Mouse (Mus musculus): ENCODE results near the gene Ugt1a6a.
"Not testable (repeated sequence)": the region's sequence is repeated elsewhere in the genome, so short reads cannot be mapped to it uniquely, and the experiment has no call there.

The Ugt1a6a gene

DNA sequence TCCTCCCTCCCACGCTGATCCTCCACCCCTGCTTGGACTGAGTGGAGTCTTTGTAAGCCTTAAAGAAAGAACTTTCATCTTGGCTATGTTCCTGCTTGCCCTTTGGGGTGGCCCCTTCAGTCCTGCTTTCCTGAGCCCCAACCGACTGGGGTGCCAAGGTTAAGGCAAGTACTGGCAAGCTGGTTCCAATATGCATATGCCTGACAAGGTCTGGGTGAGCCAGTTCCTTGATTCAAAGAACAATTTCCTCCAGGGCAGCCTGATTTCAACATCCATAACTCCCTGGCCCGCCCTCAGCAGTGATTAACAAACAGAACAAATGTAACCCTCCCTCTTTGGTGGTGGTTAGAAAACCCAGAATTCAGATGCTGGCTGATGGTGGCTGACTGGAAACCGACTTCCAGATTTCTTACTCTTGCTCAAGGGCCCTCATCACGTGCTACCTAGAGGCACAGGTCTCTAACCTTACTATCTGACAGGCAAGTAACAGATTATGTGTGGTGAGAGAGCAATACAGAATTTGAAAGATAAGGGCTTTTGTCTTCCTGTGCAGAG is at the start of gene Ugt1a6a:
Gene Ugt1a6a (plus strand): TSS at position 353 of the 555 bp plus-strand sequence.
- DNase-seq (ENCODE audit: low spot score): peak; percentile 47

DNA sequence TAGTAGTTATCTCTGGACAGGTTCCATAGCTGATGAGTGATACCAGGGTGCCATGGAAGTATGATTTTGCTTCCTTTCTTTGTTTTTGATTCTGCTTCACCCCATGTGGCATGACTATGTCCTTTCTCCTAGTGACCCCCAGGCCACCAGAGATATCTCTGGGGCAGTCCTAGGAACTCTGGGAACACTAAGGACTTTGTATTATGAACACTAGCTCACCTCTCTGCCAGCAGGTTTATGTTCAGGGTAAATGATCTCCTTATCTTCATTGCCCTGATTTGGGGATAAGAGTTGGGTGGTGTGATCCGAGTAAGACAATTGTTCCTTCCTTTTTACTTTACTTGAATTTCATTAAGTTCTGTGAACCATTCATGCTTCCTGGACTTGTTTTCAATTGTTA is 48.5 kb upstream of the Ugt1a6a start:
- DNase-seq (ENCODE audit: low spot score): no peak

DNA sequence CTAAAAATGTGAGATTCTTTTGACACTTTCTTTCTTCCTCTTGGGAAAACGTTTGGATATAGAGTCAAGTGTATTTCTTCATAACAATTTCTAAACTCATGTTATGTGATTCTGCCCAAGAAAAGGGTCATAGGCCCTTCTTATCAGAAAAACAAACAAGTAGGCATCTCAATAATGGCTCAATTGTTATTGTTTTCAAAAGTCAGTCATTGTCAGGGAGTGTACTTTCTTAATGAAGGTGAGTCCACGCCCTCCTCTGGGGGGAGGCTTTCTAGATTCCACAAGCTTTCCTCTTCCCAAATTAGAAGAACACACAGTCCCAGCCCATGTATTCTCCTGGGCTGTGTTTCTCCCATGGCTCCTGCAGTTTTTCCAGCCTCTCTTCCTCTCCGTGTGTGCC is 47.1 kb upstream of the Ugt1a6a start, which contains the start of gene Ugt1a8:
Gene Ugt1a8 (plus strand): TSS at position 301 of the 400 bp plus-strand sequence.
- no peak for DNase-seq (ENCODE audit: low spot score)

DNA sequence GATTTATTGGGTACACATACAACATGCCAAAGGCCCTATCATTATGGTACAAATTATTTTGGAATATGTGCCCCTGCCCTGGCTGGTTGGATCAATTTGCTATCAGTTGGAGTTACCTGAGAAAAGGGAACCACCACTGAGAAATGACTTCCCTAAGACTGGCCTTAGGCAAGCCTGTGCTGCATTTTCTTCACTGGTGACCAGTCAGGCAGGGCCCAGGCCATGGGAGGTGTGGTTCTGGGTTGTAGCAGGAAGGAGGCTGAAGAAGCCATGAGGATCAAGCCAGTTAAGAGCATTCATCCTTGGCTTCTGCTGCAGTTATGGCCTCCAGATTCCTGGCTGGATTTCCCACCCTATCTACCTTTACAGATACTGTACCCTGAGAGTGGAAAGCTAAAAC is 42.3 kb upstream of the Ugt1a6a start:
- DNase-seq (ENCODE audit: low spot score): no peak

DNA sequence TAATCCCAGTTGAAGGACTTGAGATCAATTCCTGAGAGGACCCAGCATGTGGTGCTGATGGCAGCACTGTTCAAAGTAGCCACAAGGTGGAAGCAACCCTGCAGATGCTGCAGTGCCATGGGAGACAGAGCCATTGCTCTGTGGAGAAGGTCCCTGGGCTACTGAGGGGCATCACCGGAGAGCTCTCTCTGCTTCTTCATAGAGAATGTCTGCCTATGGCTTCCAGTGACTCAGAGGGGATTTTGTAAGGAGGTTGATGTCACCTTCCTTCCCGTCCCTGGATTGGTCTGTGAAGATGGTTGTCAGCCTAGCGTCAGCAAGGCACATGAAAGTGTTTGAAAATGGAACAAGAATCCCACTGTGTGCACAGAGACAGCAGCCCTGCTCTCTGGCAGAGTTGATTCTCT is 40.3 kb upstream of the Ugt1a6a start:
- not testable (repeated sequence) for DNase-seq (ENCODE audit: low spot score)

DNA sequence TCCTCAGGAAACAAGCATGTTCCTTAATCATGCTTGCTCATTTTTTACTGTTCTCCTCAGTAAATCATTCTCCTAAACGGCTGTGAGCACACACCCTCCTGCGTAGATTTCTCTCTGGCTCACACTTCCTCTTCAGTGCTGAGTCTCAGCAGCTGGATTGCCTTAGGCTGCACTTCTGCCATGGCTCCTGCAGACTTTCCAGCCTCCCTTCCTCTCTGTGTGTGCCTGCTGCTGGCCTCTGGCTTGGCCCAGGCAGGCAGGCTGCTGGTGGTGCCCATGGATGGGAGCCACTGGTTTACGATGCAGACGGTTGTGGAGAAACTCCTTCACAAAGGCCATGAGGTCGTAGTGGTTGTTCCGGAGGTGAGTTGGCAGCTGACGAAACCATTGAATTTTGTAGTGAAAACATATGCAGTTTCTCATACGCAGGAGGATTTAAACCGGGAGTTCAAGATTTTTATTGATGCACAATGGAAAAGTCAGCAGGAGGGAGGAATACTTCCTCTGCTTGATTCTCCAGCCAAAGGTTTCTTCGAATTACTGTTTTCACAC is 39.6 kb upstream of the Ugt1a6a start, which contains the start of gene Ugt1a7c:
Gene Ugt1a7c (plus strand): TSS at position 122 of the 552 bp plus-strand sequence.
- peak; percentile 42 for DNase-seq (ENCODE audit: low spot score)

DNA sequence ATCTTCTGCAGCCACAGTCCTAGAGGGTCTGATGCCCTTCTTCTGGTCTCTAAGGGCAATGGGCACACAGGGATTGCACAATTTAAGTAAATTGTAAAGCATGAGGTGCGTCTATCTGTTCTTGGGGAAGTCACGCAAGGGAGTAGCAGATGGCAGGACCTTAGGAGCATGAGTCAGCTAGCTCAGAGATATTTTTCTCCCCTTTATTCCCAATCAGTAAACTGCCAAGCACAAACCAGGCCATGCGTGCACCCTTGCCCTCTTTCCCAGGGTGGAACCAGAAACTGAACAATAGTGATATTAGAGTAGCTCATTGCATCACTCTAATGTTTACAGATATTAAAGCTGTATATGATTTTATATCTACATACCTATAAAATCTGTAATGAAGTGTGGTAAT is 36.1 kb upstream of the Ugt1a6a start:
- DNase-seq (ENCODE audit: low spot score): not testable (repeated sequence)

DNA sequence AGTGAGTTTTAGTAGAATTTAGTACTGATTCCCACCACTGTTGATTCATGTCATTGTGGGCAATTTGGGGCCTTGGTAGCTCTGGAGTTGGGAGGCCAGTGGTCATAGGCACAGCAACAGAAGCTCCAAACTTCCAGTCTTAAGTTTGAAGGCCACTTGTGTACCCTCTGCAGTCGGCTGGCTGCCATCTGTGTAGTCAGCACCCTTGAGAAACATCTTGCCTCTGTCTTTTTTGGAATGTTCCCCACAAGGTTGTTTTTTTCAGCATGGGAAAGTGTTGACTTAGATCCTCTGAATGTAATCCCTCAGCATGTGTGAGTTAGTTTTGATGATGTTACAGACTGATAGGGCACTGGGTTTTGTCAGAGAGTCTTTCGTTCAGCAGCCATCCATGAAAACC is 34.9 kb upstream of the Ugt1a6a start:
- DNase-seq (ENCODE audit: low spot score): not testable (repeated sequence)

DNA sequence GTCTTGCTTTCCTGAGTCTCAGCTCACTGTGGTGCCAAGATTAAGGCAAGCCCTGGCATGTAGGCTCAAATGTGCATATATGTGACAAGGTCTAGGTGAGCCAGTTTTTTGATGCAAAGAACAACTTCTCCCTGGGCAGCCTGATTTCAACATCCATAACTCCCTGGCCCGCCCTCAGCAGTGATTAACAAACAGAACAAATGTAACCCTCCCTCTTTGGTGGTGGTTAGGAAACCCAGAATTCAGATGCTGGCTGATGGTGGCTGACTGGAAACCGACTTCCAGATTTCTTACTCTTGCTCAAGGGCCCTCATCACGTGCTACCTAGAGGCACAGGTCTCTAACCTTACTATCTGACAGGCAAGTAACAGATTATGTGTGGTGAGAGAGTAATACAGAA is 31.6 kb upstream of the Ugt1a6a start, which contains the start of gene Ugt1a6b:
Gene Ugt1a6b (plus strand): TSS at position 234 of the 400 bp plus-strand sequence.
- not testable (repeated sequence) for DNase-seq (ENCODE audit: low spot score)

DNA sequence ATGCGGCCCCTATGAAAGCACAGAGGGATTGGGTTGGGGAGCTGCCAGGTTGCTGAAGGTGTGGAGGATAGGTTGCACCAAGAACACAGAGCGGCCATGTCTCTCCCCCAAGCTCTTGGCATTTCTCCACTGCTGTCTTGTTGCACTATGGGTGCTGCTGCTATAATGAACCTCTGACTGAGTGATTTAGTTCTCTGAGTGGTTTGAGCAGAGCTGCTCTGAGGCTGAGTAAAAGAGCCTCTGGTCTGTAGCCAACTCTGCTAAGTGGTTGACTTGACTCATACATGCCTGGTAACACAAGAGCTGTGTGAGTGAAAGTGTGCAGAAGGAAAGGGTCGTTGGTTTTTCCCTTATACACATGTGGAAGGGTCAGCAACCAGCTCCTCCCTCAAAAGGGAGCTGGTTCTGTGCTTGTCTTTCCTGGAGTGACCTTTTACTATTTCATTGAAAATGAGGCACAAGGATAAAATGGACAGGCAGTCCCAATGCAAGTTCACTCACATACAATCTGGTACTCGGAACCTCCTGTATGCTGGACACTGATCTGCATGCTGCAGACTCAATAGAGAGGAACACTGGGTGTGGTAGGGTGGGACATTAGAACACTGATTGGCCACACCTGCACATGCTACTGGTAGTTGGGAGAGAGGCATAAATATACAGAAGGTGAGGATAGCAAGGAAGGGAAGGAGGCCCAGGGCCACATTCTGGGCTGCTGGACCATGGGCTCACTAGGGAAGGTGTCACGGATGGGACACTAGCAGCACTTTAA is 30.7 kb upstream of the Ugt1a6a start:
- not testable (repeated sequence) for DNase-seq (ENCODE audit: low spot score)

DNA sequence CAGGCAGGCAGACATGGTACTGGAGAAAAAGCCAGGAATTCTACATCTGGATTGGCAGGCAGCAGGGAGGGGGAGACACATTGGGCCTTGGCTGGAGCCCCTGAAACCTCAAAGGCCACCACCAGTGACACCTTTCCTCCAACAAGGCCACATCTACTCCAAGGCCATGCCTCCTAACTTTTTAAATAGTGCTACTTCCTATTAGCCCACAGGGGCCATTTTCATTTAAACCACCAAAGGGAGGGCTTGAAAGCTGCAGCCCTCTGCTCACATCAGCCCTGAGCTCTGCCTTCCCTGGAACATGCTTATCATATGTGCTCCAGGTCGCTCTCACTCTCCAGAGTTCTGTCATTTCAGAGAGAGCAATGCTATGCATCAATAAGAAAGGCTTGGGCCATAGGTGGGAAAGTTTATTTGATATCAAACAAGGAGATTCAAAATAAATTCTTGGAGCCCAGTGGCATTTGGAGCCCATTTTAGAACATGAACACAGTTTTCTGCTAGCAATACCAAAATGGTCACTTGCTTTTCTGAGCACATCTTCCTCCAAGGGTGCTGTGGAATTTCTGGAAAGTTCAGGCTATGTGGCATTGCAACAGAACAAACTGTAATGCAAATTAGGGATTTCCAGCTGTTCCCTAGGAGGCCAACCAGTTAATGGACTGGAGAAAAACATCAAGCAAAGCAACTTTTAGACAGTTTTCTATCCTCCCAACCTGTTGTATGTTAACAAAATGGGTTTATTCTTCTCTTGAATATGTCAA is 29.8 kb upstream of the Ugt1a6a start:
- DNase-seq (ENCODE audit: low spot score): no peak

DNA sequence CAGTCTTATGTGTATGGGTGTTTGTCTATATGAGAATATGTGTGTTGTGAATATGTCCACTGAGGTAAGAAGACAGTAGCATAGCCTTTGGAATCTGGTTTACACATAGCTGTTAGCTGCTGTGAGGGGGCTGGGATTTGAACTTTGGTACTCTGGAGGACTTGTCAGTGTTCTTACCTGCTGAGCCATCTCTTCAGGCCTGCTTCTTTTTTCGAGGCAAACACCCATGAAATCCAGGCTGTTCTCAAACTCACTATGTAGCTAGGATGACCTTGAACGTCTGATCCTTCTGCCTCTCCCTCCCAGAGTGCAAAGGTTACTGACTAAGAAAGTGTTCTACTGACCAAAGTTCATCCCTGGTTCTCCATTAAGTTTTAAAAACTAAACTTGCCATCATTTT is 29.0 kb upstream of the Ugt1a6a start:
- DNase-seq (ENCODE audit: low spot score): no peak

DNA sequence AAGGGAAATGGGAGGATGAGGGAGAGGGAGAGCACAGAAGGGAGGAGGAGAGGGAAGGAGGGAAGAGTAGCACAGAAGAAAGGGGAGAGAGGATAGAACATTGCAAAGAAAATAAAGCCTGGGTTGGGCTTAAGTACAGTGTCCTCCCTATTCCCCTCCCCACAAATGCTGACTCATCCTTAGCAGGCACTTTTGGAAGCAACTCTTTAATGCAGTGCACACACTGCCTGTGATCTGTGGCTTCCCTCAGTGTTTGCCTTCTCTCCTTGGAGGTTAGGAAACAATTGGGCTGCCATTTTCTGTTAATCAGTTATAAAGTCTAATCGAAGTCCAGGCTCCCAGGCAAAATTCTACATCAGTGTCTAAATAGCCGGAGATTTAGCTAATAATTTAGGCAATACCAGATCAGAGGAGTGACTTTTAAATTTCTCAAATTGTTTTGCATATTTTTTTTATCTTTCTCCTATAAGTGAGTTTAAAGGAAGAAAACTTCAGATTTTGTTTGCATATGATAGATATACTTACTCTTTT is 25.5 kb upstream of the Ugt1a6a start:
- DNase-seq (ENCODE audit: low spot score): not testable (repeated sequence)

DNA sequence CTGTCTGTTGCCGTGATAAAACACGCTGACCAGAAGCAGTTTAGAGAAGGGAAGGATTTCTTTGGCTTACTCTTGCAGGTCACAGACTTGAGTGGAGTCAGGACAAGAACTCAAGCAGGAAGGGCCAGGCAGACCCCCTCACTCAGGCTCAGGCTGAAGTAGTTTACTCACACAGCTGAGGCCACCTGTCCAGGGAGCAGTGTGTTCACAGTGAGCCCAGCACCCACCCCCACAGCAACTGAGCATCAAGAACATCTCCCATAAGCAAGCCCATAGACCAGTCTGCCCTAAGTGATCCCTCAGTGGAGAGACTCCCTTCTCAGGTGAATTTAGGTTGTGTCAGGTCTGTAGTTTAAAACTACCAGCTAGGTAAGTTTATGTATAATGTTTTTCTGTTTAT is 25.0 kb upstream of the Ugt1a6a start:
- DNase-seq (ENCODE audit: low spot score): not testable (repeated sequence)

DNA sequence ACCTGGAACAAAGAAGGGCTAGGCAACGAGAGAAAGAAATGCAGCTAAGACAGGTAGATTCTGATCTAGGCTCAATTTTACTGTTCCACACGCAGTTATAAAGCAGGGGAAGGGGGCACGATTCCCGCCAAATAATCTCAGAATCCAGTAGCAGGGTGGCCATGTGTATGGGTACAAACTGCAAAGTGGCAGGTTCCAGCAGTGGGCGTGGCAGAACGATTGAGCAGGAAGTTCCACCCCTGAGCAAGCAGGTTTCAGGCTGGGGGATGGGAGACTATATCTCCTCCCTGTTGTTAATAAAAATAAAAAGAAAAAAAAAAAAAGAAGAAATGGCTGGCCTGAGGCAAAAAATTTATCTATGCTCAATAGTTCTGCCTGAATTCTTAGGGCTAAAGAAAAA is 21.8 kb upstream of the Ugt1a6a start:
- not testable (repeated sequence) for DNase-seq (ENCODE audit: low spot score)

DNA sequence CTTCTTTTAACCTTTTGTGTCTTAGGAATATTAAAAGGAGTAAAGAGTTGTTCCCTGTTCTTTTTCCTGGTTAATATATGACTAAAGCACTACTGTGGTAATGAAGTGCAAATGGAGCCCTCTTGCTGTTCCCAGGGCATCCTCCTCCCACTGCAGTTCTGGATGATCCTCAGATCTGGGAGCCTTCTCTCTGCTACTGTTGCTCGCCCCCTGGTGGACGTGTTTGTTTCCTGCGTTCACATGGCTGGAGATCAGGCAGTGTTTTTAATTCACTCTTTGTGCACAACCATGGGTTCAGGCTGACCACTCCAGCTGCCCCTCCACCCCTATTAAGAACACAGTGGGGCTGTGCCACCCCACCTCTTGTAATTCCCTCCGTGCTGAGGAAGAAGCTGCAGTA is 14.1 kb upstream of the Ugt1a6a start:
- not testable (repeated sequence) for DNase-seq (ENCODE audit: low spot score)

DNA sequence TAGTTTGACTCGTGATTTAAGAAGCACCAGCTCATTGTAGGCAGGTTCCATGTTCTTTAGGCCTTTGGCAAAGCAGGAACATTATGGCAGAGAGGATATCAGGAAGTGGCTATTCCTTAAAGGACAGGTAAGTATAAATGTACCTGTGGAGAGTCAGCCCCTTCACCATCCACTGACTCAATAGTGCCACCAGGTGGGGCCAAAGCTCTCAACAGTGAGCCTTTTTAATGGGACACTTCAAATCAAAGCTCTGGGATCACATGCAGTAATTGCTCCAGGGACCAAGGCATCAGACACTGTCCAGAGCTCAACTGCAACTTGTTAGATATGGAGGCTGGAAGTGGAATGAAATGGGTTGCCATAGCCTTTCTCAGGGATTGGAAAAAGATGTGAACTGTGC is 13.1 kb upstream of the Ugt1a6a start:
- DNase-seq (ENCODE audit: low spot score): not testable (repeated sequence)

DNA sequence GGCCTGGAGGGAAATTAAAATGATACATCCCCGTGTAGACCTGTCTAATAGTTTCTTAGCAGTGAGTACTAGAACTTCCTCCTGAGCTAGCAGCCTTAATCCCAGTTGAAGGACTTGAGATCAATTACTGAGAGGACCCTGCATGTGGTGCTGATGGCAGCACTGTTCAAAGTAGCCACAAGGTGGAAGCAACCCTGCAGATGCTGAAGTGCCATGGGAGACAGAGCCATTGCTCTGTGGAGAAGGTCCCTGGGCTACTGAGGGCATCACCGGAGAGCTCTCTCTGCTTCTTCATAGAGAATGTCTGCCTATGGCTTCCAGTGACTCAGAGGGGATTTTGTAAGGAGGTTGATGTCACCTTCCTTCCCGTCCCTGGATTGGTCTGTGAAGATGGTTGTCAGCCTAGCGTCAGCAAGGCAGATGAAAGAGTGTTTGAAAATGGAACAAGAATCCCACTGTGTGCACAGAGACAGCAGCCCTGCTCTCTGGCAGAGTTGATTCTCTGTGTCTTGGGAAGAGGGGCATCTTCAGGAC is 8.7 kb upstream of the Ugt1a6a start:
- DNase-seq (ENCODE audit: low spot score): not testable (repeated sequence)

DNA sequence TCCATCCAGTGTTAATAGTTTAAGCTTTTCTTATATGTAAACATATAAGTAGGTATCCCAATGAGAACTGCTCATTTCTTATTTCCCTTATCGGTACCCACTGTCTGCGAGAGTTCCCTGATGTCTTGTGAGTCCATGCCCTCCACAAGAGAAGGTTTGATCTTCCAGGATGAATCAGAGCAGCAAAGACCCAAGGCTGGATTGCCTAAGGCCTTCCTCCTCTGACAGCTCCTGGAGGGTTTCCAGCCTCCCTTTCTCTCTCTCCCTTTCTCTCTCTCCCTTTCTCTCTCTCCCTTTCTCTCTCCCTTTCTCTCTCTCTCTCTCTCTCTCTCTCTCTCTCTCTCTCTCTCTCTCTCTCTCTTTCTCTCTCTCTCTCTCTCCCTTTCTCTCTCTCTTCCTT is 5.5 kb upstream of the Ugt1a6a start:
- not testable (repeated sequence) for DNase-seq (ENCODE audit: low spot score)

DNA sequence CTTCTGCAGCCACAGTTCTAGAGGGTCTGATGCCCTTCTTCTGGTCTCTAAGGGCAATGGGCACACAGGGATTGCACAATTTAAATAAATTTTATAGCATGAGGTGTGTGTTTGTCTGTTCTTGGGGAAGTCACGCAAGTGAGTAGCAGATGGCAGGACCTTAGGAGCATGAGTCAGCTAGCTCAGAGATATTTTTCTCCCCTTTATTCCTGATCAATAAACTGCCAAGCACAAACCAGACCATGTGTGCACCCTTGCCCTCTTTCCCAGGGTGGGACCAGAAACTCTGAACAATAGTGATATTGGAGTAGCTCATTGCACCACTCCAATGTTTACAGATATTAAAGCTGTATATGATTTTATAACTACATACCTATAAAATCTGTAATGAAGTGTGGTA is 4.4 kb upstream of the Ugt1a6a start:
- DNase-seq (ENCODE audit: low spot score): not testable (repeated sequence)

DNA sequence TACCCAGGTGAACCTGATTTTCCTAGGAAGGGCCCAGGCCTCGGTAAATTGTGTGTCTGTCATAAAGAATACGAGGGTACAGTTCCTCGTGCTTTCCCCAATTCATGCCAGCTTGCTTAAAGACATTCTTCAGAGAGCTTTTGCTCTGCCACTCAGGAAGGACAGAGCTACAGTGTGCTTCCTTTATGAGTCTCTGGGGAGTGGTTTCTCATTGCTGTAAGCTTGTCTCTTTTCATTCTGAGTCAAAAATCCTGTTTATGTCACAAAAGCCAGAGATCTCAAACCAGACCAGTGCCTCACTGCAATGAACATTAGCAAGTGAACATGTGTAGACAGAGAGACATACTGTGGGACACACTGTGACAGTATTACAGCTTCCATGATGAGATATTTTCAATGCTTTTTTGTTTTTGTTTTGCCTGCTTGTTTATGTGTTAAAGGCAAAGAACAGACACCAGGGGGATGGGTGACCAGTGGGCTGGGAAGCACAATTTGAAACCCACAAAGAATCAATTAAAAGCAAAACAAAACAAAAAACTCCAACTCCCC is 627 bp upstream of the Ugt1a6a start:
- no peak for DNase-seq (ENCODE audit: low spot score)

All from urinary bladder, postnatal 25 days (tissue).